Mouse (Mus musculus) cerebellum, adult 2 months (tissue): ENCODE data around the gene March8. TPM values are rescaled to one million over a fixed set of nuclear protein-coding genes. Genes with fewer than 3 reads are reported as not detected.
A peak's percentile ranks its signal among the peaks of the same experiment; 100 is the strongest.

Experiments
- DNase-seq, 2 experiments: peaks; one replicate each; pipeline ENCODE4 v3.0.0; 2021
- H3K27ac ChIP-seq: fragments of 200-500 bp; 2 replicates; pipeline ENCODE4 v1.5.1; 2012; ENCODE audit warnings: low read length, control low read depth, inconsistent platforms; ENCODE audit not compliant: insufficient read depth
- H3K27me3 ChIP-seq: fragments of 200-500 bp; 2 replicates; pipeline ENCODE4 v1.6.1; 2012; ENCODE audit warnings: inconsistent platforms, mild to moderate bottlenecking, low read length, moderate library complexity; ENCODE audit not compliant: control insufficient read depth, insufficient read depth
- H3K4me1 ChIP-seq: fragments of 200-500 bp; 2 replicates; pipeline ENCODE4 v1.6.1; 2011; ENCODE audit warnings: low read length; ENCODE audit not compliant: control insufficient read depth, insufficient read depth
- H3K4me3 ChIP-seq: fragments of 200-500 bp; replicated peaks from 2 replicates; pipeline ENCODE3; 2011; ENCODE audit warnings: mild to moderate bottlenecking, low read depth, low read length, control low read depth; ENCODE audit not compliant: insufficient read depth
- CTCF ChIP-seq: fragments of 200-500 bp; IDR thresholded peaks from 2 replicates; pipeline ENCODE4 v1.5.1; 2011; ENCODE audit warnings: low read depth, mild to moderate bottlenecking, control low read depth, low read length, moderate library complexity, borderline replicate concordance; ENCODE audit not compliant: insufficient read depth
- POLR2A ChIP-seq: fragments of 200-500 bp; IDR thresholded peaks from 2 replicates; pipeline ENCODE4 v1.6.1; 2011; ENCODE audit warnings: low read length, control low read depth, borderline replicate concordance; ENCODE audit not compliant: insufficient read depth
- WGBS: fragments of 180-500 bp; shearing (Covaris S2); methylation state at CpG from one replicate; pipeline ENCODE4 v1.1.7; 2018; 5-methylcytosine and 5-hydroxymethylcytosine counted together
- polyA plus RNA-seq: library from polyadenylated mRNA; depleted of rRNA; stranded (reverse); fragments of >200 nt; gene quantifications from 2 replicates; pipeline ENCODE4 v1.2.3, GENCODE M21; 2012

The March8 gene
- polyA plus RNA-seq, 1 experiment, result 80.9 TPM

DNA sequence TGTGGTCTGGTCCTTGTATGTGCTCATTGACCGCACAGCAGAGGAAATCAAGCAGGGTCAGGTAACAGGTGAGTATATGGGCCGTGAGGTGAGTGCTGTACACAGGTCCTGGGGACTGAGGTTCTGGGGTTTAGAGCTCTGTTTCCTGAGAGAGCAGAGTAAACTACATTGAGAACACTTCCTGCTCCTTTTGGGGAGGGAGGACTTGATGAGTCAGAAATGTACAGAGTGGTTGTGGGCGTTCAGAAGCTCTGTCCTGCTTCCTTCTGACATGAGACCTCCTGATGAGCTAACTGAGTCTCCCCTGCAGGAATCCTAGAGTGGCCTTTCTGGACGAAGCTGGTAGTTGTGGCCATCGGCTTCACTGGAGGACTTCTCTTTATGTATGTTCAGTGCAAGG lies 67.9 kb downstream of the March8 start:
- no peak for DNase-seq
- 60% methylated on average over 5 of the region's 5 CpGs for WGBS
- Histone ChIP-seq H3K4me1 (peaks cover 30% of the 10 kb centered on the region), H3K27me3 (no peaks in the 10 kb centered on the region), H3K4me3 (no peak overlapping the region), H3K27ac (peak overlapping the region; percentile 23; the same call in 1 of the 2 replicates)
- TF ChIP-seq POLR2A, result no peak
- no peak for TF ChIP-seq CTCF

DNA sequence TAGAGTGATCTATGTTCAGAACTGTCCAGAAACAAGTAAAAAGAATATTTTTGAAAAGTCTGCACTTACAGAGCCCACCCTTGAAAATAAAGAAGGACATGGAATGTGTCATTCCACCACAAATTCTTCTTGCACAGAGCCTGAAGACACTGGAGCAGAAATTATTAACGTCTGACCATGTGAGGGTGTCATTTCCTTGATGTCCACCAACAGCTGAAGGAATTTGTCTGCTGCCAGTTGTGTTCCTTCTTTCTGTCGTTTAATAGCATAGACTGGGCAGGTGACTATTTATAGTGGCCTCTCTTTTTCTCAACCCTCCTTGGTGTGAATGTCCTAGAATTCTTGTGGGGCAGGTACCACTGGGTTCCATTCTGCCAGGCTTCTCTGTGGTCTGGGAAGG lies 68.3 kb downstream of the March8 start:
- no peak for DNase-seq
- peaks cover 25% of the 10 kb centered on the region for H3K4me1 ChIP-seq
- no peak overlapping the region for H3K27ac ChIP-seq
- 43% methylated on average over 2 of the region's 2 CpGs for WGBS
- H3K4me3 ChIP-seq, result no peak overlapping the region
- H3K27me3 ChIP-seq, result no peaks in the 10 kb centered on the region
- TF ChIP-seq CTCF (no peak), POLR2A (no peak)

DNA sequence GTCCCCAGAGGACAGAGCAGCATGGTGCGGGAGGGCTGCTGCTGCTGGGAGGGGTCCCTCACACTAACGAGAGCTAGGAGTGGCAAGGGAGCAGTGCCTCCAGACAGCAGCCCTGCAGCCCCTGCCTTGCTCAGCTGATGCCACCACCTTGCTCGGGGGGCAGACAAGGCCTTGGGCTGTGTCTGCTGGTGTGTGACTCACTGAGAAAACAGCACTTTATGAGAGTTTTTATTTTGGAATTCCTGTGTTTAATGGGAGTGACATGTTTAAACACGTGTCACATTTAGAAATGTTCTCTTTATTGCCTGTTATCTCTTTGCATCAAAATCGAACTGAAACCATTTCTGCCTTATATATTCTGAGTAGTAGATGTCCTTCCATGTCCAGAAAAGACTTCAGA lies 68.9 kb downstream of the March8 start:
- WGBS, result 64% methylated on average over 5 of the region's 5 CpGs
- DNase-seq, result no peak
- Histone ChIP-seq H3K27me3 (no peaks in the 10 kb centered on the region), H3K4me1 (peaks cover 23% of the 10 kb centered on the region), H3K4me3 (no peak overlapping the region), H3K27ac (no peak overlapping the region)
- TF ChIP-seq POLR2A (no peak), CTCF (no peak)

DNA sequence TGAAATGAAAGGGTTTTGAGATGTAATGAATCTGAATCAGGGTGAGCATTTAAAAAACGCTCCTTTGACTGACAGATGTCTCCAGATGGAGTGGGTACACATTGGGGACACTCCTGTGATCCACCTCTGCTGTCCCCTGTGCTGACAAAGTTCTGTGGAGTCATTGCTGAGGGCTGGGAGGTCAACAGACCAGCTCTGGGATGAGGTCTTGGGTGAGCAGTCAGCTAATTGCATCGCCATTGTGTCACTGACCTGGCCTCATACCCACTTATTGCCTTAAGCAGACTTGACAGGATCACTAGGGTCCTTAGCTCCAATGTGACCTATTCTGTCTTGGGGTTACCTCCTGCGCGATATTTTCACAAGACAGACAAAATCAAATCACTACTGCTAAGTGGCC lies 69.4 kb downstream of the March8 start:
- WGBS, result 86% methylated on average over 4 of the region's 4 CpGs
- no peak overlapping the region for H3K27ac ChIP-seq
- no peak for TF ChIP-seq CTCF
- no peak for TF ChIP-seq POLR2A

GRCm38 (mm10) chr6:116407956-116408657 lies 70.3 kb downstream of the March8 start:
- Histone ChIP-seq H3K27ac (no peak overlapping the region), H3K4me3 (no peak overlapping the region), H3K4me1 (peaks cover 11% of the 10 kb centered on the region), H3K27me3 (no peaks in the 10 kb centered on the region)
- TF ChIP-seq CTCF (no peak), POLR2A (no peak)
- WGBS, result 68% methylated on average over 6 of the region's 6 CpGs
- no peak for DNase-seq

More for the DNA sequence above, 69.4 kb downstream of the March8 start:
- no peaks in the 10 kb centered on the region for H3K27me3 ChIP-seq
- no peak for DNase-seq
- peaks cover 19% of the 10 kb centered on the region for H3K4me1 ChIP-seq
- H3K4me3 ChIP-seq, result no peak overlapping the region

GRCm38 (mm10) chr6:116410436-116410835 lies 72.6 kb downstream of the March8 start:
- H3K27ac ChIP-seq, result no peak overlapping the region
- WGBS, result 98% methylated on average over 10 of the region's 10 CpGs
- H3K27me3 ChIP-seq, result no peaks in the 10 kb centered on the region
- H3K4me3 ChIP-seq, result no peak overlapping the region
- peaks cover 3% of the 10 kb centered on the region for H3K4me1 ChIP-seq
- DNase-seq, result no peak
- no peak for TF ChIP-seq POLR2A
- TF ChIP-seq CTCF, result no peak

DNA sequence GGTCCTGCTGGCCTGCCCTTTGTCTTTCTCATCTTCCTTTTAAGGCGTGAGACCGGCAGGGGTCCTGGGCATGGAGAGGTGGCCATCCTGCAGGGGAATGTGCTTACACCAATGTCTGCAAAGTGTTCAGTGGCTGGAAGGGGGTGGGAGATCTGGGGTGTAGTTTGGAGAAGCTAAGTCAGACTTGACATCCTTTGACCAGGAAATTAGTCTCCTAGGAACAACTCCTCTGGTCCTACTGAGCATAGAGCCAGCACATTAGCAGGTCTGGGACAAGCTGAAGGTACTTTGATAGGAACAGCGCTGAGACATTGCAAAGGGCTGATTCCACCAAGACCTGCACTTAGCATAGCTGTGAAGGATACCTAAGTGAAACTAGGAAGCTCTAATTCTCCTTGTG lies 73.9 kb downstream of the March8 start:
- TF ChIP-seq POLR2A, result no peak
- TF ChIP-seq CTCF, result no peak
- WGBS, result 76% methylated on average over 3 of the region's 3 CpGs
- DNase-seq, result no peak
- Histone ChIP-seq H3K4me3 (no peak overlapping the region), H3K27ac (no peak overlapping the region), H3K27me3 (no peaks in the 10 kb centered on the region), H3K4me1 (no peaks in the 10 kb centered on the region)

GRCm38 (mm10) chr6:116412546-116413325 lies 74.9 kb downstream of the March8 start:
- Histone ChIP-seq H3K4me3 (no peak overlapping the region), H3K27me3 (no peaks in the 10 kb centered on the region), H3K4me1 (no peaks in the 10 kb centered on the region), H3K27ac (no peak overlapping the region)
- WGBS, result 92% methylated on average over 14 of the region's 14 CpGs
- TF ChIP-seq CTCF, result no peak
- TF ChIP-seq POLR2A, result no peak
- no peak for DNase-seq
